Comparison of ENCODE assay signal across 10 mouse cellular contexts in the genomic region with DNA sequence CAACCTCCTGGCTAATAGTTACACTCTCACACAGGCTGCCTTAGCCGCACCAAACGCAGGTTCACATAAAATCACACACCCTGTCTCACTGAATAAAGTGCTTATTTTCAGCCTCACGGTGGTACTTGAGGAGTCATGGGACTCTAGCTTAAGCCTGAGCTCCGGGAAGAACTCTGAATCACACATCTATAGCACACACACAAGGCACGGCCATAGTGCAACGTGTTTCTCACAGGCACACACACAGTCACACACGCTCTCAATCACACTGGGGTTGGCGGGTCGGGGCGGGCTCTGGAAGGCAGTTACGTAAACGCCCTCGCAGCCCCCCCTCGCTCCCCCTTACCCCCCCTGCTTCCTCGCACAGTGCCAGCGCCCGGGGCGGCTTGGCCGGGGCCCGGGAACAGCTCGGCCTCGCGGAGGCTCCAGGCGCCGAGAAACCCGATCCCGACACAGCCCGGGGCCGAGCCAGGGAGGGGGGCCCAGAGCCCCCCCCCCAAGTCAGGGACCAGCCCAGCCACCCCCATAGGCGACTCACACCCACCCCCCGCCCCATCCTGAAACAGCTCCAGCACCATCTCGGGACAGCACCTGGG. TPM values are rescaled to one million over a fixed set of nuclear protein-coding genes. Genes with fewer than 3 reads are reported as not detected.
DNase-seq lines count a peak whose midpoint lies in the region; ATAC-seq and TF ChIP-seq lines count a peak whose summit lies in the region.
"Not testable (repeated sequence)": the region's sequence is repeated elsewhere in the genome, so short reads cannot be mapped to it uniquely, and the experiment has no call there.
"Had no signal": no experiment of that assay in that cellular context is flagged by ENCODE, and none has a peak within 500 bp of the region (broad histone marks: within the 10 kb centered on the region; RNA-seq: fewer than 3 reads in every experiment).

No protein-coding gene starts in this region.

- intact Hi-C loops in gastrocnemius, adult 2 months (cut with DNase I), result not testable (repeated sequence)

- not testable (repeated sequence) for TF ChIP-seq POLR2A in brain, embryonic 14.5 days (IDR thresholded peaks at IDR 0.05; ENCODE audit: borderline replicate concordance, extremely low read depth, insufficient read depth, insufficient read length, poor library complexity, severe bottlenecking)

- H3K27me3 ChIP-seq in embryonic facial prominence, embryonic 10.5 days (replicated peaks; ENCODE audit: low read depth, poor library complexity, severe bottlenecking), result peaks cover 18% of the 10 kb centered on the region
- H3K27me3 ChIP-seq in heart, embryonic 12.5 days (replicated peaks), result peaks cover 12% of the 10 kb centered on the region
- not testable (repeated sequence) for H3K27me3 ChIP-seq in hindbrain, embryonic 15.5 days; limb, embryonic 11.5 days (ENCODE audit: control insufficient read depth, insufficient read depth, low read length); midbrain, embryonic 14.5 days (ENCODE audit: control insufficient read depth, insufficient read depth, low read length)

- not testable (repeated sequence) for TF ChIP-seq CTCF in brain, embryonic 14.5 days (IDR thresholded peaks at IDR 0.05; ENCODE audit: borderline replicate concordance, extremely low read depth, insufficient read depth, insufficient read length); gastrocnemius, adult 2 months (IDR thresholded peaks at IDR 0.05)

- H3K36me3 ChIP-seq in embryonic facial prominence, embryonic 10.5 days (replicated peaks); heart, embryonic 12.5 days; hindbrain, embryonic 15.5 days; limb, embryonic 11.5 days (ENCODE audit: control insufficient read depth, insufficient read depth, low read length); midbrain, embryonic 14.5 days (ENCODE audit: control insufficient read depth, insufficient read depth, low read length): not testable (repeated sequence)

- H3K9me3 ChIP-seq in embryonic facial prominence, embryonic 10.5 days; heart, embryonic 12.5 days (replicated peaks); hindbrain, embryonic 15.5 days; limb, embryonic 11.5 days (ENCODE audit: control insufficient read depth, low read length); midbrain, embryonic 14.5 days (ENCODE audit: control insufficient read depth, low read length): not testable (repeated sequence)

- H3K4me3 ChIP-seq in embryonic facial prominence, embryonic 10.5 days, result peak overlapping the region; percentile 35; the same call in 1 of the 2 replicates
- H3K4me3 ChIP-seq in gastrocnemius, adult 2 months; heart, embryonic 12.5 days; hindbrain, embryonic 15.5 days; limb, embryonic 11.5 days (ENCODE audit: low read depth, low read length); midbrain, embryonic 14.5 days (replicated peaks; ENCODE audit: low read depth, low read length): not testable (repeated sequence)

- H3K27ac ChIP-seq in embryonic facial prominence, embryonic 10.5 days (replicated peaks); heart, embryonic 12.5 days (ENCODE audit: poor library complexity, severe bottlenecking); hindbrain, embryonic 15.5 days (replicated peaks); limb, embryonic 11.5 days (replicated peaks; ENCODE audit: low read depth, low read length); midbrain, embryonic 14.5 days (replicated peaks; ENCODE audit: low read depth, low read length): not testable (repeated sequence)
- peak overlapping the region; percentile 73 for H3K27ac ChIP-seq in gastrocnemius, adult 2 months

- H3K4me2 ChIP-seq in heart, embryonic 12.5 days, result peak overlapping the region; percentile 53
- peak overlapping the region; percentile 41 for H3K4me2 ChIP-seq in hindbrain, embryonic 15.5 days
- H3K4me2 ChIP-seq in limb, embryonic 11.5 days (ENCODE audit: low read depth, severe bottlenecking), result peak overlapping the region; percentile 7; the same call in 1 of the 2 replicates
- H3K4me2 ChIP-seq in midbrain, embryonic 14.5 days (ENCODE audit: low read length), result 0 out of 2 replicates have a peak overlapping the region, but pooled peaks have one; percentile 17

- not testable (repeated sequence) for H3K4me1 ChIP-seq in embryonic facial prominence, embryonic 10.5 days; heart, embryonic 12.5 days (replicated peaks); hindbrain, embryonic 15.5 days (replicated peaks); limb, embryonic 11.5 days (ENCODE audit: control insufficient read depth, insufficient read depth, low read length); midbrain, embryonic 14.5 days (ENCODE audit: control insufficient read depth, insufficient read depth, low read length)

- ATAC-seq in heart, embryonic 12.5 days (ENCODE audit: insufficient number of reproducible peaks, low FRiP score); hindbrain, embryonic 15.5 days (ENCODE audit: low FRiP score, low read depth); limb, embryonic 11.5 days (ENCODE audit: insufficient number of reproducible peaks, low FRiP score, low TSS enrichment, low read depth); midbrain, embryonic 14.5 days (ENCODE audit: low FRiP score, low TSS enrichment): not testable (repeated sequence)

- 4% methylated on average over 26 of the region's 32 CpGs for WGBS in embryonic facial prominence, embryonic 10.5 days
- WGBS in heart, embryonic 12.5 days, result 6% methylated on average over 22 of the region's 32 CpGs
- 7% methylated on average over 24 of the region's 32 CpGs for WGBS in hindbrain, embryonic 15.5 days
- 5% methylated on average over 16 of the region's 32 CpGs for WGBS in limb, embryonic 11.5 days
- WGBS in midbrain, embryonic 14.5 days, result 9% methylated on average over 23 of the region's 32 CpGs

- peak; percentile 54 for DNase-seq in brain, embryonic 14.5 days (ENCODE audit: low read depth)
- DNase-seq in embryonic facial prominence, embryonic 10.5 days (ENCODE audit: low spot score); limb, embryonic 11.5 days (ENCODE audit: low spot score); midbrain, embryonic 14.5 days: not testable (repeated sequence)
- peak; percentile 92 for DNase-seq in gastrocnemius, adult 2 months

- H3K9ac ChIP-seq in heart, embryonic 12.5 days; hindbrain, embryonic 15.5 days; limb, embryonic 11.5 days (ENCODE audit: low read length); midbrain, embryonic 14.5 days (replicated peaks; ENCODE audit: low read length): not testable (repeated sequence)

RNA-seq across cellular contexts. Expression of gene Il11ra1, which starts 1.3 kb away (rescaled TPM):
- 31.3 and 32.5 TPM in 2 replicates for polyA plus RNA-seq in brain, embryonic 14.5 days (2012; rRNA removed)
- 146 and 188 TPM in 2 replicates for polyA plus RNA-seq in embryonic facial prominence, embryonic 10.5 days (2016; fragmentation: Nextera tagmentation; extraction: Ambion mirVana)
- 10 to 100 TPM; 33.3 to 73.4 TPM for total RNA-seq in gastrocnemius, adult 2 months (2021)
- 148 and 159 TPM in 2 replicates for polyA plus RNA-seq in heart, embryonic 12.5 days (2016; fragmentation: Nextera tagmentation; extraction: Ambion mirVana)
- 39.4 and 41.6 TPM in 2 replicates for polyA plus RNA-seq in hindbrain, embryonic 15.5 days (2015; fragmentation: Nextera tagmentation; extraction: Ambion mirVana)
- polyA plus RNA-seq in limb, embryonic 11.5 days (2014; fragmentation: Nextera tagmentation; extraction: Ambion mirVana), result 202 and 214 TPM in 2 replicates
- polyA plus RNA-seq in midbrain, embryonic 14.5 days (2014; fragmentation: Nextera tagmentation; extraction: Ambion mirVana), result 28.1 and 32.1 TPM in 2 replicates

RNA-seq across cellular contexts. Expression of gene Cntfr, which starts 1.6 kb away (rescaled TPM):
- polyA plus RNA-seq in brain, embryonic 14.5 days (2012; rRNA removed), result 62.2 and 109 TPM in 2 replicates
- polyA plus RNA-seq in embryonic facial prominence, embryonic 10.5 days (2016; fragmentation: Nextera tagmentation; extraction: Ambion mirVana), result 8.6 and 11.1 TPM in 2 replicates
- total RNA-seq in gastrocnemius, adult 2 months (2021), result 10 to 100 TPM; 27.3 to 55.3 TPM
- 3.7 TPM in 2 replicates for polyA plus RNA-seq in heart, embryonic 12.5 days (2016; fragmentation: Nextera tagmentation; extraction: Ambion mirVana)
- polyA plus RNA-seq in hindbrain, embryonic 15.5 days (2015; fragmentation: Nextera tagmentation; extraction: Ambion mirVana), result 29.1 and 33.0 TPM in 2 replicates
- 5.6 and 9.2 TPM in 2 replicates for polyA plus RNA-seq in limb, embryonic 11.5 days (2014; fragmentation: Nextera tagmentation; extraction: Ambion mirVana)
- polyA plus RNA-seq in midbrain, embryonic 14.5 days (2014; fragmentation: Nextera tagmentation; extraction: Ambion mirVana), result 23.9 and 46.8 TPM in 2 replicates
- total RNA-seq: monocyte, adult 5-6 weeks had no signal

RNA-seq across cellular contexts. Expression of gene Rpp25l, which starts 14.8 kb away (rescaled TPM):
- 53.9 and 79.7 TPM in 2 replicates for polyA plus RNA-seq in brain, embryonic 14.5 days (2012; rRNA removed)
- polyA plus RNA-seq in embryonic facial prominence, embryonic 10.5 days (2016; fragmentation: Nextera tagmentation; extraction: Ambion mirVana), result 91.2 and 91.9 TPM in 2 replicates
- total RNA-seq in gastrocnemius, adult 2 months (2021), result 10 to 100 TPM; 50.1 to 58.4 TPM
- 39.7 and 40.9 TPM in 2 replicates for polyA plus RNA-seq in heart, embryonic 12.5 days (2016; fragmentation: Nextera tagmentation; extraction: Ambion mirVana)
- 58.7 and 58.8 TPM in 2 replicates for polyA plus RNA-seq in hindbrain, embryonic 15.5 days (2015; fragmentation: Nextera tagmentation; extraction: Ambion mirVana)
- 94.2 and 99.3 TPM in 2 replicates for polyA plus RNA-seq in limb, embryonic 11.5 days (2014; fragmentation: Nextera tagmentation; extraction: Ambion mirVana)
- polyA plus RNA-seq in midbrain, embryonic 14.5 days (2014; fragmentation: Nextera tagmentation; extraction: Ambion mirVana), result 62.2 and 64.1 TPM in 2 replicates

RNA-seq across cellular contexts. Expression of gene Dctn3, which starts 24.5 kb away (rescaled TPM):
- polyA plus RNA-seq in brain, embryonic 14.5 days (2012; rRNA removed), result 157 and 186 TPM in 2 replicates
- 133 and 140 TPM in 2 replicates for polyA plus RNA-seq in embryonic facial prominence, embryonic 10.5 days (2016; fragmentation: Nextera tagmentation; extraction: Ambion mirVana)
- total RNA-seq in gastrocnemius, adult 2 months (2021), result 10 to 100 TPM; 40.6 to 42.4 TPM
- polyA plus RNA-seq in heart, embryonic 12.5 days (2016; fragmentation: Nextera tagmentation; extraction: Ambion mirVana), result 113 and 118 TPM in 2 replicates
- polyA plus RNA-seq in hindbrain, embryonic 15.5 days (2015; fragmentation: Nextera tagmentation; extraction: Ambion mirVana), result 298 and 299 TPM in 2 replicates
- 94.3 and 104 TPM in 2 replicates for polyA plus RNA-seq in limb, embryonic 11.5 days (2014; fragmentation: Nextera tagmentation; extraction: Ambion mirVana)
- 249 and 299 TPM in 2 replicates for polyA plus RNA-seq in midbrain, embryonic 14.5 days (2014; fragmentation: Nextera tagmentation; extraction: Ambion mirVana)

RNA-seq across cellular contexts. Expression of gene Arid3c, which starts 32.4 kb away (rescaled TPM):
- 0.40 and 0.57 TPM in 2 replicates for polyA plus RNA-seq in brain, embryonic 14.5 days (2012; rRNA removed)
- 0.50 and 0.86 TPM in 2 replicates for polyA plus RNA-seq in embryonic facial prominence, embryonic 10.5 days (2016; fragmentation: Nextera tagmentation; extraction: Ambion mirVana)
- total RNA-seq in gastrocnemius, adult 2 months (2021), result not detected
- not detected in 2 replicates for polyA plus RNA-seq in heart, embryonic 12.5 days (2016; fragmentation: Nextera tagmentation; extraction: Ambion mirVana)
- polyA plus RNA-seq in hindbrain, embryonic 15.5 days (2015; fragmentation: Nextera tagmentation; extraction: Ambion mirVana), result 0.86 and 1.1 TPM in 2 replicates
- not detected in 2 replicates for polyA plus RNA-seq in limb, embryonic 11.5 days (2014; fragmentation: Nextera tagmentation; extraction: Ambion mirVana)
- polyA plus RNA-seq in midbrain, embryonic 14.5 days (2014; fragmentation: Nextera tagmentation; extraction: Ambion mirVana), result 0.47 and 0.70 TPM in 2 replicates
- total RNA-seq: monocyte, adult 5-6 weeks had no signal
- polyA plus RNA-seq: liver, embryonic 11.5 days; stomach, embryonic 14.5 days had no signal
